Mouse (Mus musculus): ENCODE results near the gene Zbtb37. TPM values are rescaled to one million over a fixed set of nuclear protein-coding genes. Genes with fewer than 3 reads are reported as not detected.
A peak's percentile ranks its signal among the peaks of the same experiment; 100 is the strongest.

Gene Zbtb37
- 7.8 and 8.3 TPM in 2 replicates for polyA plus RNA-seq (2015; fragmentation: Nextera tagmentation; extraction: Ambion mirVana)

- peak within 1 kb of the TSS; percentile 63 for H3K4me2 ChIP-seq
- peak; percentile 92 for ATAC-seq (replicated peaks; ENCODE audit: low FRiP score)
- H3K4me3 ChIP-seq (replicated peaks): peak within 1 kb of the TSS; percentile 88
- H3K9ac ChIP-seq: peak within 1 kb of the TSS; percentile 82
- no peaks in the 10 kb centered on the region for H3K9me3 ChIP-seq (replicated peaks)
- H3K27me3 ChIP-seq: no peaks in the 10 kb centered on the region
- peaks cover 16% of the 10 kb centered on the region for H3K4me1 ChIP-seq
- H3K36me3 ChIP-seq: peaks cover 64% of the 10 kb centered on the region
- WGBS: 1% methylated on average over 70 of the region's 76 CpGs
- H3K27ac ChIP-seq: peak within 1 kb of the TSS; percentile 95
Observed at GRCm38 (mm10) chr1:161034435-161035280, at the start of gene Zbtb37. Zbtb37 (minus strand) TSS chr1:161034849.

- peaks cover 18% of the 10 kb centered on the region for H3K4me1 ChIP-seq
- 92% methylated on average over 3 of the region's 3 CpGs for WGBS
- no peak overlapping the region for H3K27ac ChIP-seq
Observed at GRCm38 (mm10) chr1:161077243-161077642, 42.6 kb upstream of the Zbtb37 start.

GRCm38 (mm10) chr1:161076238-161076637, 41.6 kb upstream of the Zbtb37 start:
- Histone ChIP-seq H3K9ac (no peak overlapping the region), H3K4me1 (peaks cover 25% of the 10 kb centered on the region), H3K27ac (no peak overlapping the region), H3K27me3 (no peaks in the 10 kb centered on the region), H3K9me3 (replicated peaks) (no peaks in the 10 kb centered on the region), H3K36me3 (peaks cover 54% of the 10 kb centered on the region), H3K4me3 (replicated peaks) (no peak overlapping the region), H3K4me2 (no peak overlapping the region)
- 79% methylated on average over 6 of the region's 6 CpGs for WGBS
- no peak for ATAC-seq (replicated peaks; ENCODE audit: low FRiP score)

More at GRCm38 (mm10) chr1:161077243-161077642, 42.6 kb upstream of the Zbtb37 start:
- ATAC-seq (replicated peaks; ENCODE audit: low FRiP score): no peak
- H3K4me3 ChIP-seq (replicated peaks): no peak overlapping the region
- H3K36me3 ChIP-seq: peaks cover 61% of the 10 kb centered on the region
- H3K9me3 ChIP-seq (replicated peaks): no peaks in the 10 kb centered on the region
- H3K27me3 ChIP-seq: no peaks in the 10 kb centered on the region
- H3K9ac ChIP-seq: no peak overlapping the region
- no peak overlapping the region for H3K4me2 ChIP-seq

- Histone ChIP-seq H3K27me3 (no peaks in the 10 kb centered on the region), H3K4me1 (peaks cover 33% of the 10 kb centered on the region), H3K9me3 (replicated peaks) (no peaks in the 10 kb centered on the region), H3K9ac (peak overlapping the region; percentile 78), H3K36me3 (peaks cover 16% of the 10 kb centered on the region), H3K4me3 (replicated peaks) (peak overlapping the region; percentile 84), H3K27ac (peak overlapping the region; percentile 80), H3K4me2 (peak overlapping the region; percentile 80)
- ATAC-seq (replicated peaks; ENCODE audit: low FRiP score): no peak
- WGBS: 0% methylated on average over 12 of the region's 12 CpGs
Observed at GRCm38 (mm10) chr1:161071272-161071620, 36.6 kb upstream of the Zbtb37 start.

- no peaks in the 10 kb centered on the region for H3K9me3 ChIP-seq (replicated peaks)
- peak within 1 kb of the TSS; percentile 78 for H3K9ac ChIP-seq
- H3K4me2 ChIP-seq: peak within 1 kb of the TSS; percentile 80
- peak within 1 kb of the TSS; percentile 84 for H3K4me3 ChIP-seq (replicated peaks)
- peak; percentile 98 for ATAC-seq (replicated peaks; ENCODE audit: low FRiP score)
- no peaks in the 10 kb centered on the region for H3K27me3 ChIP-seq
- peaks cover 33% of the 10 kb centered on the region for H3K4me1 ChIP-seq
- peaks cover 10% of the 10 kb centered on the region for H3K36me3 ChIP-seq
- WGBS: under 1% methylated on average over 57 of the region's 57 CpGs
- H3K27ac ChIP-seq: peak within 1 kb of the TSS; percentile 80
Observed at GRCm38 (mm10) chr1:161070352-161071271, 36.0 kb upstream of the Zbtb37 start, which contains the start of the genes Dars2 and Cenpl. Dars2 (minus strand) TSS chr1:161070658. Cenpl (plus strand) TSS chr1:161070713.

GRCm38 (mm10) chr1:161063351-161063750, 28.7 kb upstream of the Zbtb37 start:
- 78% methylated on average over 1 of the region's 1 CpGs for WGBS
- Histone ChIP-seq H3K4me1 (no peaks in the 10 kb centered on the region), H3K27me3 (no peaks in the 10 kb centered on the region), H3K9me3 (replicated peaks) (no peaks in the 10 kb centered on the region), H3K27ac (no peak overlapping the region), H3K36me3 (peaks cover 26% of the 10 kb centered on the region), H3K4me2 (no peak overlapping the region), H3K4me3 (replicated peaks) (no peak overlapping the region), H3K9ac (no peak overlapping the region)
- no peak for ATAC-seq (replicated peaks; ENCODE audit: low FRiP score)

GRCm38 (mm10) chr1:161057164-161057563, 22.5 kb upstream of the Zbtb37 start:
- Histone ChIP-seq H3K4me3 (replicated peaks) (no peak overlapping the region), H3K27ac (no peak overlapping the region), H3K9me3 (replicated peaks) (no peaks in the 10 kb centered on the region), H3K9ac (no peak overlapping the region), H3K4me2 (no peak overlapping the region), H3K27me3 (no peaks in the 10 kb centered on the region), H3K4me1 (no peaks in the 10 kb centered on the region), H3K36me3 (peaks cover 48% of the 10 kb centered on the region)
- WGBS: 95% methylated on average over 1 of the region's 1 CpGs
- ATAC-seq (replicated peaks; ENCODE audit: low FRiP score): no peak

- Histone ChIP-seq H3K4me1 (no peaks in the 10 kb centered on the region), H3K9ac (no peak overlapping the region), H3K36me3 (peaks cover 62% of the 10 kb centered on the region), H3K4me3 (replicated peaks) (no peak overlapping the region), H3K9me3 (replicated peaks) (no peaks in the 10 kb centered on the region), H3K27ac (no peak overlapping the region), H3K4me2 (no peak overlapping the region), H3K27me3 (no peaks in the 10 kb centered on the region)
- no peak for ATAC-seq (replicated peaks; ENCODE audit: low FRiP score)
- 80% methylated on average over 3 of the region's 3 CpGs for WGBS
Observed at GRCm38 (mm10) chr1:161046972-161047371, 12.3 kb upstream of the Zbtb37 start.

- Histone ChIP-seq H3K36me3 (peaks cover 56% of the 10 kb centered on the region), H3K9me3 (replicated peaks) (no peaks in the 10 kb centered on the region), H3K4me3 (replicated peaks) (no peak overlapping the region), H3K4me1 (peaks cover 10% of the 10 kb centered on the region), H3K27me3 (no peaks in the 10 kb centered on the region), H3K27ac (no peak overlapping the region), H3K4me2 (no peak overlapping the region), H3K9ac (no peak overlapping the region)
- no peak for ATAC-seq (replicated peaks; ENCODE audit: low FRiP score)
- WGBS: 88% methylated on average over 7 of the region's 7 CpGs
Observed at GRCm38 (mm10) chr1:161041261-161042020, 6.8 kb upstream of the Zbtb37 start.

- Histone ChIP-seq H3K4me3 (replicated peaks) (no peak overlapping the region), H3K27ac (peak overlapping the region; percentile 64)
- ATAC-seq (replicated peaks; ENCODE audit: low FRiP score): no peak
Observed at GRCm38 (mm10) chr1:161040855-161041254, 6.2 kb upstream of the Zbtb37 start.

GRCm38 (mm10) chr1:161040426-161040770, 5.7 kb upstream of the Zbtb37 start:
- ATAC-seq (replicated peaks; ENCODE audit: low FRiP score): no peak
- Histone ChIP-seq H3K4me2 (no peak overlapping the region), H3K27me3 (no peaks in the 10 kb centered on the region), H3K4me3 (replicated peaks) (no peak overlapping the region), H3K9me3 (replicated peaks) (no peaks in the 10 kb centered on the region), H3K9ac (no peak overlapping the region), H3K27ac (peak overlapping the region; percentile 64), H3K36me3 (peaks cover 51% of the 10 kb centered on the region), H3K4me1 (peaks cover 10% of the 10 kb centered on the region)
- WGBS: 50% methylated on average over 1 of the region's 1 CpGs

More at GRCm38 (mm10) chr1:161040855-161041254, 6.2 kb upstream of the Zbtb37 start:
- Histone ChIP-seq H3K27me3 (no peaks in the 10 kb centered on the region), H3K4me2 (no peak overlapping the region), H3K9ac (no peak overlapping the region), H3K9me3 (replicated peaks) (no peaks in the 10 kb centered on the region), H3K36me3 (peaks cover 55% of the 10 kb centered on the region), H3K4me1 (peaks cover 10% of the 10 kb centered on the region)
